Mouse (Mus musculus) neural tube, embryonic 14.5 days (tissue): ENCODE measurements at regions not wholly inside any gene's neighbourhood (a gene's known extent, or its start where the extent isn't known, plus 50 kb on each side); places are given as distances from the start of the nearest gene placed in this dataset.
A peak's percentile ranks its signal among the peaks of the same experiment; 100 is the strongest.

Source experiments
- ATAC-seq: fragments of 200-750 bp; cut with Nextera tagmentation; 2 replicates; pipeline ENCODE4 v1.8.0; 2017; ENCODE audit warnings: low read depth, mild to moderate bottlenecking, moderate TSS enrichment, moderate library complexity
- H3K27ac ChIP-seq: fragments of 300-500 bp; sonication (generic); 2 replicates; pipeline ENCODE4 v1.5.1; 2014; ENCODE audit warnings: low read depth, mild to moderate bottlenecking, control low read depth, low read length, moderate library complexity, mixed read lengths
- H3K27me3 ChIP-seq: fragments of 300-500 bp; sonication (generic); 2 replicates; pipeline ENCODE4 v1.6.1; 2014; ENCODE audit warnings: low read length; ENCODE audit not compliant: control insufficient read depth, insufficient read depth
- H3K36me3 ChIP-seq: fragments of 300-500 bp; sonication (generic); 2 replicates; pipeline ENCODE4 v1.6.1; 2014; ENCODE audit warnings: low read length, mixed read lengths; ENCODE audit not compliant: control insufficient read depth, insufficient read depth
- H3K4me1 ChIP-seq: fragments of 300-500 bp; sonication (generic); 2 replicates; pipeline ENCODE4 v1.6.1; 2014; ENCODE audit warnings: low read length; ENCODE audit not compliant: control insufficient read depth, insufficient read depth
- H3K4me2 ChIP-seq: fragments of 300-500 bp; sonication (generic); 2 replicates; pipeline ENCODE4 v1.6.1; 2014; ENCODE audit warnings: mild to moderate bottlenecking, low read depth, low read length, control low read depth
- H3K4me3 ChIP-seq: fragments of 300-500 bp; sonication (generic); 2 replicates; pipeline ENCODE4 v1.5.1; 2014; ENCODE audit warnings: low read depth, low read length, control low read depth, mixed read lengths
- H3K9ac ChIP-seq: fragments of 300-500 bp; sonication (generic); replicated peaks from 2 replicates; pipeline ENCODE4 v1.6.1; 2014; ENCODE audit warnings: low read depth, mild to moderate bottlenecking, control low read depth, low read length, mixed read lengths
- H3K9me3 ChIP-seq: fragments of 300-500 bp; sonication (generic); 2 replicates; pipeline ENCODE4 v1.6.1; 2016; ENCODE audit warnings: low read length; ENCODE audit not compliant: control insufficient read depth
- WGBS: fragments of 180-500 bp; shearing (Covaris S2); extraction: QIAGEN DNeasy Blood & Tissue Kit; methylation state at CpG from one replicate; pipeline ENCODE4 v1.1.7; 2014; 5-methylcytosine and 5-hydroxymethylcytosine counted together

GRCm38 (mm10) chr1:65509003-65509402 is 227.1 kb downstream of the Pth2r start:
- WGBS, result 75% methylated on average over 2 of the region's 2 CpGs
- Histone ChIP-seq H3K36me3 (no peaks in the 10 kb centered on the region), H3K9me3 (no peaks in the 10 kb centered on the region), H3K27me3 (no peaks in the 10 kb centered on the region), H3K4me2 (no peak overlapping the region), H3K4me1 (no peaks in the 10 kb centered on the region), H3K27ac (no peak overlapping the region), H3K9ac (no peak overlapping the region), H3K4me3 (no peak overlapping the region)
- no peak; the same call in 1 of the 2 replicates for ATAC-seq

- H3K4me3 ChIP-seq, result no peak overlapping the region
- H3K4me2 ChIP-seq, result no peak overlapping the region
- no peaks in the 10 kb centered on the region for H3K36me3 ChIP-seq
- H3K4me1 ChIP-seq, result no peaks in the 10 kb centered on the region
- no peak overlapping the region for H3K27ac ChIP-seq
- no peak overlapping the region for H3K9ac ChIP-seq
- no peaks in the 10 kb centered on the region for H3K9me3 ChIP-seq
- no peak for ATAC-seq
- 71% methylated on average over 3 of the region's 3 CpGs for WGBS
- H3K27me3 ChIP-seq, result no peaks in the 10 kb centered on the region
These were observed 253.8 kb downstream of the Pth2r start for GRCm38 (mm10) chr1:65535674-65536073.

- Histone ChIP-seq H3K27ac (no peak overlapping the region), H3K4me2 (no peak overlapping the region), H3K9ac (no peak overlapping the region), H3K27me3 (no peaks in the 10 kb centered on the region), H3K4me1 (no peaks in the 10 kb centered on the region), H3K9me3 (no peaks in the 10 kb centered on the region), H3K4me3 (no peak overlapping the region), H3K36me3 (no peaks in the 10 kb centered on the region)
- WGBS, result 88% methylated on average over 3 of the region's 3 CpGs
- ATAC-seq, result no peak
These were observed 256.7 kb downstream of the Pth2r start for GRCm38 (mm10) chr1:65538509-65538908.

DNA sequence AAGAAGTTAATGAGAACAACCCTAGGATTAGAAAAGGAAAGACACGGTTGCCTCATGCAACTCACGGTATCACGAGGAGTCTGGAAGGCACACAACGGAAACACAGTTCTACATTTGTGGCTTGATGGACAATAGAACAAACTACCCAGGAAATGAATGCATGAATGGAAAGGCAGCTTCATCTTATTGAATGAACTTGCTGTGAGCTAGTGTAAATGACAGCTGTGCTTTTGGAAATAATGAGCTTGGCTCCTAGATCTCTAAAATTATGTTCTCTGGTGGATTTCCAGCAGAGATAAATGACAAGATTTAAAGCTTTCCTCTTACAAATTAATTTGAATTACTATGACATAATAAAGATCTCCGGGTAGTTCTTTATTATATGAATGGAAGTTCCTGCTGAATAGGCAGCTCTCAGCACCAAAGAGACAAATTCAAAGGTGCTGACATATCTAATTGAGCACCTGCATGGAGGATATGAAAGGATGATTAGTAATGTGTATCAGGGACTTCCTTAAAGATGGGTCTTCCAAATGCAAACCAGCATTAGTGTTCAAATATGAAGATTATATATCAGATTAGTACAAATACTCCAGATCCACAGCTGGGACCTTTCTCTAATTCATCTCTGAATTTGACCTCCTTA is 262.5 kb downstream of the Pth2r start:
- H3K27me3 ChIP-seq, result no peaks in the 10 kb centered on the region
- H3K4me1 ChIP-seq, result no peaks in the 10 kb centered on the region
- H3K27ac ChIP-seq, result no peak overlapping the region
- H3K9ac ChIP-seq, result no peak overlapping the region
- no peaks in the 10 kb centered on the region for H3K36me3 ChIP-seq
- 57% methylated on average over 5 of the region's 5 CpGs for WGBS
- no peak overlapping the region for H3K4me2 ChIP-seq
- no peaks in the 10 kb centered on the region for H3K9me3 ChIP-seq
- ATAC-seq, result peak; percentile 41; the same call in 1 of the 2 replicates
- H3K4me3 ChIP-seq, result no peak overlapping the region

DNA sequence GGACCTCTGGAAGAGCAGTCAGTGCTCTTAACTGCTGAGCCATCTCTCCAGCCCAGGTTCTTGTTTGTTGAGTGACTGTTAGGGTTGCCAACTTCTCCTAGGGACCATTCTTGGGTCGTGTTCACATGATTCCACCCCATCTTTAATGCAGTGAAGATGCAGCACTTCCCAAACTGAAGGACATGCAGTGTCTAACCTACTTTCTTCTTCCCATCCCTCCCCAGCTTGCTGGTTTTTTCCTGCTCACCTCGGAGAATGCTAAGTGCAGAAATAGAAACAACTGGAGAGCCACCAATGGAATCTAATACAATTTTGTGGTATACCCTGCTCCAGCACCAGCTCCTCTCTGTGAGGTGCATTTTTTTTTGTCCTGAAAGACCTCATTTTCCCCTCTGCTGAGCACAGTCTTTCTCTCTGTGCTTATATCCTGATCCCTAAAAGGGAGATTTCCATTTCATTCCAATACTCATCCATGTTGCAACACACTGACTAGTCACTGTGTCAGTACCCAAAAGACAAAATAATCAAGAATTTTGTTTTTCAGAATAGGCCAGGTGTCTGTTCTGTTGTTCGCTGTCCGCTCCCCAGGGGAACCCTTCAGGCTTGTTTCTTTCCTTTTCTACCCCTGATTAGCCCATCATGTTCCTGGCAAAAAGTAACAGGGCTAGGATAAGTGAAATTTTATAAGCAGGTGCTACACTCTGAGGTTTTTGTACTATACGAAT is 263.6 kb downstream of the Pth2r start:
- Histone ChIP-seq H3K4me2 (no peak overlapping the region), H3K4me1 (no peaks in the 10 kb centered on the region), H3K9ac (no peak overlapping the region), H3K27me3 (no peaks in the 10 kb centered on the region), H3K36me3 (no peaks in the 10 kb centered on the region), H3K9me3 (no peaks in the 10 kb centered on the region), H3K27ac (no peak overlapping the region), H3K4me3 (no peak overlapping the region)
- 81% methylated on average over 5 of the region's 5 CpGs for WGBS
- ATAC-seq, result no peak

DNA sequence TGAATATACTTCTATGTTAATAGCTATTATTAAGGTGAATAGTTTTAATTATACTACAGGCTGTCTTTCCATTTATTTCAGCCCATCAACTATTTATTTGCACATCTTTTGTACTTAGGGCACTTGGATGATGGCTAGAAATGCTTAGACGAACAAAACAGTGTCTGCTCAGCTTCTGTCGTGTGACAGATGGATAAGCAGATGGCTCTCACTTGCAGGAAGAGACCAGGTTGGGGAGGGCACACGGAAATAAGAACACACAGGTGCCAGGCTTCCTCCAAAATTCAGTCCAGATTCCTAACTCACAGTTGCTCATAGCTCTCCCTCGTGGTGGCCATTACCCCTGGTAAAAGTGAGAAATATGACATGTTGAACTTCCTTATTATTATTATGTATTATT is 267.0 kb downstream of the Pth2r start:
- no peaks in the 10 kb centered on the region for H3K36me3 ChIP-seq
- no peak for ATAC-seq
- 60% methylated on average over 4 of the region's 4 CpGs for WGBS
- H3K27ac ChIP-seq, result no peak overlapping the region
- H3K4me2 ChIP-seq, result no peak overlapping the region
- H3K9me3 ChIP-seq, result no peaks in the 10 kb centered on the region
- no peak overlapping the region for H3K9ac ChIP-seq
- H3K4me1 ChIP-seq, result no peaks in the 10 kb centered on the region
- no peak overlapping the region for H3K4me3 ChIP-seq
- H3K27me3 ChIP-seq, result no peaks in the 10 kb centered on the region

DNA sequence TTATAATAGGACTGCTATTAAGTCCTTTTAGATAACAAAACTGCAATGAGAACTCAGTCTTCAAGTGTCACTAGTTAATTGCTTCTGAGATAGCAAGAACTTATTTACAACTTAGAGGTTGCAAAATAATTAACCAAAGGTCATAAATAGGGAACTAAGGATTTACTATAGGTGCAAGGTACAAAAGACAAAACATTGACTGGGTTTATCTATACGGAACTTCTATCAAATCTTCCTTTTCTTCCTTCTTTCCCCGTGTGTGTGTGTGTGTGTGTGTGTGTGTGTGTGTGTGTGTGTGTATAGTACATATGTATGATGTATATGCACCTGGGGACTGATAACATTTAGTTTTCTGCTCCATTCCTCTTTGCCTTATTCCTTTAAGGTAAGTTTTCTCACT is 305.5 kb downstream of the Pth2r start:
- no peaks in the 10 kb centered on the region for H3K4me1 ChIP-seq
- no peak overlapping the region for H3K9ac ChIP-seq
- ATAC-seq, result no peak
- H3K36me3 ChIP-seq, result no peaks in the 10 kb centered on the region
- H3K9me3 ChIP-seq, result no peaks in the 10 kb centered on the region
- no peak overlapping the region for H3K4me3 ChIP-seq
- H3K4me2 ChIP-seq, result no peak overlapping the region
- WGBS, result 62% methylated on average over 2 of the region's 2 CpGs
- no peaks in the 10 kb centered on the region for H3K27me3 ChIP-seq
- H3K27ac ChIP-seq, result no peak overlapping the region

- Histone ChIP-seq H3K9me3 (no peaks in the 10 kb centered on the region), H3K4me1 (no peaks in the 10 kb centered on the region), H3K4me2 (no peak overlapping the region), H3K27me3 (no peaks in the 10 kb centered on the region), H3K4me3 (no peak overlapping the region), H3K9ac (no peak overlapping the region), H3K27ac (no peak overlapping the region), H3K36me3 (no peaks in the 10 kb centered on the region)
- 88% methylated on average over 2 of the region's 2 CpGs for WGBS
- ATAC-seq, result no peak
These were observed 291.0 kb upstream of the Crygf start for GRCm38 (mm10) chr1:65635315-65635714.

GRCm38 (mm10) chr1:65654460-65654859 is 271.9 kb upstream of the Crygf start:
- Histone ChIP-seq H3K9me3 (no peaks in the 10 kb centered on the region), H3K27ac (no peak overlapping the region), H3K4me1 (no peaks in the 10 kb centered on the region), H3K4me3 (no peak overlapping the region), H3K4me2 (no peak overlapping the region), H3K9ac (no peak overlapping the region), H3K27me3 (no peaks in the 10 kb centered on the region), H3K36me3 (no peaks in the 10 kb centered on the region)
- ATAC-seq, result no peak
- WGBS, result 79% methylated on average over 2 of the region's 2 CpGs
